Mouse (Mus musculus): ENCODE results near the gene Gm14137. TPM values are rescaled to one million over a fixed set of nuclear protein-coding genes. Genes with fewer than 3 reads are reported as not detected.

The Gm14137 gene
- polyA plus RNA-seq, 1 experiment from 2014 or later = not detected

DNA sequence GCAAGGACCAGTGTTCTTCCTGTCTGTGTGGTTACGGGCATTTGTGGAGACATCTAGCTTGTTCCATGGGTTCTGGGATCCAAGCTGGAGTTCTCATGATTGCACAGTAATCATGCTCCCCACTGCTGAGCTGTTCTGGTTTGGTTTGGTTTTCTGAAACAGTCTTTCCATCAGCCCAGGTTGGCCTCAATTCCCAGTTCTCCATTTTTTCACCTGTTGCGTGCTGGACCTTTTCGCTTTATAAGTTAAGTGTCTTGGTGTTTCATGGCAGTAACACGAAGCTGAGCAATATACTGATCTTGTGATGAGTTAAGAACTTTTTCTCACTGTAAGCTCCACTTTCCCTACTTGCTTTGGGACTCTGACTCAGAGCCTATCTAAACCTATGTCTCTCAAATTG lies 10.3 kb upstream of the Gm14137 start:
- no peak overlapping the region for H3K4me3 ChIP-seq (ENCODE audit: inconsistent target)
- no peaks in the 10 kb centered on the region for H3K36me3 ChIP-seq (ENCODE audit: inconsistent target)
- 95% methylated on average over 4 of the region's 4 CpGs for WGBS (ENCODE audit: missing documents)
- no peak overlapping the region for H3K27ac ChIP-seq
- H3K79me2 ChIP-seq (ENCODE audit: inconsistent target) = no peaks in the 10 kb centered on the region

DNA sequence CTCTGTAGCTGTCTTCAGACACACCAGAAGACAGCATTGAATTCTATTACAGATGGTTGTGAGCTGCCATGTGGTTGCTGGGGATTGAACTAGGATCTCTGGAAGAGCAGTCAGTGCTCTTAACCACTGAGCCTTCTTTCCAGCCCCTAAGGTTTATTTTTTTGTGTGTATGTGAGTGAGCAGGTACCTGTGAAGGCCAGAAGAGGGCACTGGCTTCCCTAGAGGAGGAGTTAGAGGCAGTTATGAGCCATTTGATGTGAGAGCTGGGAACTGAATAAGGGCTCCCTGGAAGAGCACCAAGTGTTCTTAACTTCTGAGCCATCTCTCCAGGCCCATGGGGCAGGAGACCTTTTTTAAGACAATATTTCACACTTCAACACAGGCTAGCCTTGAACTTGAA lies 8.9 kb upstream of the Gm14137 start:
- Histone ChIP-seq H3K27ac (no peak overlapping the region), H3K4me3 (ENCODE audit: inconsistent target) (no peak overlapping the region), H3K36me3 (ENCODE audit: inconsistent target) (no peaks in the 10 kb centered on the region), H3K79me2 (ENCODE audit: inconsistent target) (no peaks in the 10 kb centered on the region)

DNA sequence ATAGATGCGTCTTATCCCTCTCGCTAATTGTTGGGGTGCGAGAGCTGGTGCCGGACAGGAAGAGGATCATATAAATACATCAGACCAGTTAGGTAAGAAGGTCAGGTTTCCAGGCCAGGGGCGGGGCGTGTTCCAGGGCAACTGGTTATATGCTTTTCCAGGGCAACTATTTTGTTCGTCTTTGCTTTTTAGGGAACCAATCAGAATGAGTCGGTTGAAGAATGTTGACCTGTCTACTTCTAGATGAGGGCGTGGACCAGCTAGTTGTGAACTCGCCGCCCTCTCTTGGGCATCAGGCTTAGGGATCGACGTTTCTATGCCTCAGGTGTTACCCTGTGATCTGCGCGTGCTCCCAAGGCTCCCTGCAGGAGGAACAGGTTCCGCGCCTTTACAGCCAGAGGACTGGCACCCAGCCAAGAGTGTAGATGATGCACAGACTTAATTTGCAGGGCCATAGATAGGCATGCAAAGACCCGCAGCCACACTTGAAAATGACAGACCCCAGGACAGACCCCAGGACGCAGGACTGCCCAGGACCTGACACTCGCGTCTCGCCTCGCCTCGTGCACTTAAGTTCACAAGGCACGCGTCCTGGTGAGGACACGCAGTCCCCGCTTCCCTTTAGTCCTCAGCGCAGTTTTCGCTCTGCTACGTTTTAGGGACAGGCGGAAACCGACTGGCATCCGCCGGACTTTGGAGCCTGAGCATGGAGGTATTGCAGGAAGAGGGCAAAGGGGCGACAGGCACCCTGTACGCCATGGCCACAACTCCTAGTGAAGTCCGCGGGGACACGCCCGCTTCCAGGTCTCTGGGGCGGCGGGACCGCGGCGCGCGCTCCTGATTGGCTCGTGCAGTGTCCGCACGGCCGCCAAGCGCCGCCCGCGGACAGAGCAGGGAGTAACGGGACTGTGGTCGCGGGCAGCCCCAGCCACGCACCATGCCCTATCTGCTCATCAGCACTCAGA lies 7.1 kb upstream of the Gm14137 start, which contains the start of gene Gchfr:
Gene Gchfr, plus strand, starts transcription at position 873 of the 965 bp plus-strand sequence.
- WGBS (ENCODE audit: missing documents) = 2% methylated on average over 58 of the region's 60 CpGs
- H3K4me3 ChIP-seq (ENCODE audit: inconsistent target) = peak within 1 kb of the TSS; percentile 32

DNA sequence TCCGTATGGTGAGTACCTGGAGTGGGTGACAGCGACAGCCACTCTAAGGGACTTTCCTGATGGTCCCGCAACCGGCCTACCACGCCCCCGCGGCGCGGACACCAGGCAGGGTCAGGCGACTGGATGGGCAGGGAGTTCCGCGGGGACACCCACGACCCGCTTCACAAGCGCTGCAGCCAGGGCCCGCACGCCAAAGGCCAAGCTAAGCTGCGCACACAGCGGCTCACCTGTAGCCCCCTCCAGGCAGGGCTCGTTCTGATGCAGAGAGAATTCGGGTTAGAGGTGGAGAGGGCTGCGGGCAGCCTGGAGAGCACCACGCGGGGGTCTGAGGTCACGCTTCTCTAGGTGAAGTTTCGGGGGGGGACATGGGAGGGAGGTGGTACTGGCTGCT lies 6.4 kb upstream of the Gm14137 start:
- no peaks in the 10 kb centered on the region for H3K79me2 ChIP-seq (ENCODE audit: inconsistent target)
- no peak overlapping the region; the same call in 1 of the 2 replicates for H3K4me3 ChIP-seq (ENCODE audit: inconsistent target)
- H3K27ac ChIP-seq = no peak overlapping the region
- H3K36me3 ChIP-seq (ENCODE audit: inconsistent target) = no peaks in the 10 kb centered on the region
- 19% methylated on average over 25 of the region's 26 CpGs for WGBS (ENCODE audit: missing documents)

More for the DNA sequence above, 7.1 kb upstream of the Gm14137 start, which contains the start of gene Gchfr:
- no peaks in the 10 kb centered on the region for H3K36me3 ChIP-seq (ENCODE audit: inconsistent target)
- H3K79me2 ChIP-seq (ENCODE audit: inconsistent target) = no peaks in the 10 kb centered on the region
- no peak within 1 kb of the TSS for H3K27ac ChIP-seq

DNA sequence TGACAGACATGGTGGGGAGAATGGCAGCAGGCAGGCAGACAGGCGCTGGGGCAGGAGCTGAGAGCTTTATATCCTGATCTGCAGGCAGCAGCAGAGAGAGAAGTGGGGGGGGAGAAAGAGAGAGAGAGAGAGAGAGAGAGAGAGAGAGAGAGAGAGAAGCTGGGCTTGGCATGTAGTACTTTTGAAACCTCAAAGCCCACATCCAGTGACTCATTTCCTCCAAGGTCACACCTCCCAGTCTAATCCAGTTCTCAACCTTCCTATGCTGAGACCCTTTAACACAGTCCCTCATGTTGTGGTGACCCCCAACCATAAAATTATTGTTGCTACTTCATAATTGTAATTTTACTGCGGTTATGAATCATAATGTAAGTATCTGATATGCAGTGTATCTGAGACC lies 4.0 kb upstream of the Gm14137 start:
- no peaks in the 10 kb centered on the region for H3K79me2 ChIP-seq (ENCODE audit: inconsistent target)
- H3K4me3 ChIP-seq (ENCODE audit: inconsistent target) = no peak overlapping the region
- H3K27ac ChIP-seq = no peak overlapping the region
- no peaks in the 10 kb centered on the region for H3K36me3 ChIP-seq (ENCODE audit: inconsistent target)
- WGBS (ENCODE audit: missing documents) = 85% methylated on average over 2 of the region's 2 CpGs

DNA sequence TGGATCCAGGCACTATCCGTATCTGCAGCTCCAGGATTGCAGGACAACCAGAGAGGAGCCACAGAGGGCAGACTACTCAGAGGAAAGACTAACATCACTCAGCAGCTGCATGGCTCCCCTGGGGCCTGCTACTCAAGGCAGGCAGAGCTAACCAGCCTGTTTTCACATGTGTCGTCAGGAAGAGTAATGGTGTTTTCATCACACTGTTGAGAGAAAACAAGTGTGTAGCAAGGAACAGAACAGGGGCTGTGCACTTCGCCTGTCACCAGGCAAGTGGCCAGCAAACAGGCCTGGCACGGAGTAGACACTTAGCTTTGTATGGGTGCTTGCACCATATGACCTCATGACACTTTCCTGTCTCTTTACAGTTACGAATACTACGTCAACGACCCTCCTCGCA lies 2.7 kb upstream of the Gm14137 start:
- H3K4me3 ChIP-seq (ENCODE audit: inconsistent target) = no peak overlapping the region
- no peak overlapping the region for H3K27ac ChIP-seq

DNA sequence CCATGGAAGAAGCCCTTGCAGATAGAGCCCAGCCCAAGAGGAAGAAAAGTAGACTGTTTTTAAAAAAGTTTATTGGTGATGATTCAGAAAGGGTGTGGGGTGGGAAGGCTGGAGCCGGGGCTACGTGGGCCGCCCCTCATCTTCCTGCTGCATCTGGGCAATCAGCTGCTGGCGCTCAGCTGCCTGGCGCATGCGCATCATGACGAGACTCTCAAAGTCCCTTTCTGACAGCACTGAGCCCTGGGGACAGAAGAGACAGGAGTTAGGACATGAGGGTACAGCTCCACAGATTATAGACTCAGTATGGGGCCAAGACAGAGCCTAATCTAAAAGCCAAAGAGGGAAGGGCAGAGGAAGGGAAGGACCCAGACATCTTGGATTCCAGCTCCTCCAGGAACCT lies 1.9 kb upstream of the Gm14137 start:
- H3K79me2 ChIP-seq (ENCODE audit: inconsistent target) = no peaks in the 10 kb centered on the region
- no peak overlapping the region for H3K4me3 ChIP-seq (ENCODE audit: inconsistent target)
- H3K36me3 ChIP-seq (ENCODE audit: inconsistent target) = no peaks in the 10 kb centered on the region
- no peak overlapping the region for H3K27ac ChIP-seq
- 94% methylated on average over 7 of the region's 7 CpGs for WGBS (ENCODE audit: missing documents)

More for the DNA sequence above, 2.7 kb upstream of the Gm14137 start:
- 87% methylated on average over 8 of the region's 8 CpGs for WGBS (ENCODE audit: missing documents)
- H3K79me2 ChIP-seq (ENCODE audit: inconsistent target) = no peaks in the 10 kb centered on the region
- H3K36me3 ChIP-seq (ENCODE audit: inconsistent target) = no peaks in the 10 kb centered on the region

DNA sequence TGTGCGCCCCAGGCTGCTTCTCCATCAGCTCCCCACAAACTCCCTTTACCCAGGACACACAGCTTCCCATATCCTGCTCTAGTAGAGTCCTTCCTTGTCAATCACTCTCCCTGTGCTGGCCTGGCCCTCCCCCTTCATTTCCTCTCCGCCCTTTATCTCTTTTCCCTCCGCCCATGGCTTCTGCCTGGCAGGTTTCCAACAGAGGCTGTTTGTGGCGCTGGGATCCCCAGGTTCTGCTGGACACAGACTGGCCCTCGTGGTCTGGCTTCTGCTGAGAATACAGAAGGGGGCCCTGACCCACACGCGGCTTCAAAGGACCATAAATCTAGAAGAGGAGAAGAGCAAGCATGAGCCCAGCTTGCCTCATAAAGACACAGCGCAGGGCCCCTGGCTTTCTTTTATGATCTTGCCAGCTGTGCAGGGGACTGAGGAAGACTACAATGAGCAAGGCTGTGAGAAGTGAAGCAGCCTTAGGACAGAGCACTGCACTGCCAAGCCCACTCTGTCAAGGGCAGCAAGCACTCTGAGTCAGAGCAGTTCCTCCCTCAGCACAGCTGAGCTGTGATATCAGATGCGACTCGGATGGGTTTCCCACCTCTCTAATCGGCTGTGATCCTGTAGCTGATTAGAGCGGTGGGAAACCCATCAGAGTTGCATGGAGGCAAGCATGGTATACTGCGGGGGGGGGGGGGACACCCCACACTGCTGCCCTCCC lies 1.3 kb upstream of the Gm14137 start:
- Histone ChIP-seq H3K79me2 (ENCODE audit: inconsistent target) (no peaks in the 10 kb centered on the region), H3K4me3 (ENCODE audit: inconsistent target) (no peak overlapping the region), H3K36me3 (ENCODE audit: inconsistent target) (no peaks in the 10 kb centered on the region), H3K27ac (no peak overlapping the region)
- 60% methylated on average over 13 of the region's 13 CpGs for WGBS (ENCODE audit: missing documents)

DNA sequence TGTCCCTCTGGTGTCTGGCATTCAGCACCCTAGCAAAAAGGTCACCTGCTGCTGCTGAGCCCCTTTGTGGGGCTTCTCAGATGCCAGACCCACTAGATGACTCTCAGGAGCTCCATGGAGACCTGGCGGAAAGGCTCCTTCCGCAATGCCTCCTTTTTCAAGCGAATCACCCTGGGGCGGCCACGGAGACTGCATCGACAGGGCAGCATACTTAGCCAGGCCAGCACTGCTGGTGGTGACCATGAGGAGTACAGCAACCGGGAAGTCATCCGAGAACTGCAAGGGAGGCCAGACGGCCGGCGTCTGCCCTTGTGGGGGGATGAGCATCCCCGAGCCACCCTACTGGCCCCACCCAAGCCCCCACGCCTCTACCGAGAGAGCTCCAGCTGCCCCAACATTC lies 557 bp downstream of the Gm14137 start:
- Histone ChIP-seq H3K36me3 (ENCODE audit: inconsistent target) (peaks cover 16% of the 10 kb centered on the region; the same call in 1 of the 2 replicates), H3K27ac (no peak overlapping the region), H3K4me3 (ENCODE audit: inconsistent target) (no peak overlapping the region), H3K79me2 (ENCODE audit: inconsistent target) (no peaks in the 10 kb centered on the region)
- WGBS (ENCODE audit: missing documents) = 97% methylated on average over 14 of the region's 14 CpGs

DNA sequence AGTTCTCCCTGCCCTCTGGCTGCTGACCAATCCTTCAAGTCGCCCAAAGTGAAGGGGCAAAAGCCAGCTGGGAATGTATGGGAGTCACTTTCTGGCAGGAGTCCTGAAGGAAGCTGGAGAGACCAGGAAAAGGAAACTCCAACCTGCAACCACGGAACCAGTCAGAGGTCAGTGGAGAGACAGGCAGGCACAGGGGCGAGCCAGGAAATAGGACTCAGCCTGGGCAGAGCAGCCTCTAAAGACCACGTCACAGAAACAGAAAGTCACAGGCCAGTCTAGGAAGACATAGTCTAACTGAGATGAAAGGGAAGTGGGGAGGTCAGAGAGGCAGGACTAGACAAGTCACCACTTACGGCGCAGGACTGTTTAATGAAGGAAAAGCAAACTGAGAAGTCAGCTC lies 1.3 kb downstream of the Gm14137 start:
- Histone ChIP-seq H3K27ac (no peak overlapping the region), H3K79me2 (ENCODE audit: inconsistent target) (no peaks in the 10 kb centered on the region), H3K4me3 (ENCODE audit: inconsistent target) (no peak overlapping the region), H3K36me3 (ENCODE audit: inconsistent target) (peaks cover 23% of the 10 kb centered on the region; the same call in 1 of the 2 replicates)
- 84% methylated on average over 6 of the region's 6 CpGs for whole genome bisulfite sequencing (ENCODE audit: missing documents)

DNA sequence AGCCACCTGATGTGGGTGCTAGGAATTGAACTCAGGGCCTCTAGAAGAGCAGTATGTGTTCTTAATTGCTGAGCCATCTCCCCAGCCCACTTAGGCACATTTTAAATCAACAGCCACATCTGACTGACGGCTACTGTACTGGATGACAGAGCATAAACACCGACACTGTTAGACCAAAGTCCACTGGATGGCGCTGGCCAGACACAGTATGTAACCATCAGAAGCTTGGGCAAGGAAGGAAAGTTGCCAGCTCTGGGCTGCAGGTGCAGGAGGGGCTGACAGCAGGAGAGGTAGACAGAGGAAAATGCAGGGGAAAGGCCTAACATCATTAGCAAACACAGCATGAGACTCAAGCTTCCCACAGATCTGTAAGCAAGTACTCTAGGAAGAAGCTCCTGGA lies 2.5 kb downstream of the Gm14137 start:
- WGBS (ENCODE audit: missing documents) = 93% methylated on average over 3 of the region's 3 CpGs
- peaks cover 26% of the 10 kb centered on the region; the same call in 1 of the 2 replicates for H3K36me3 ChIP-seq (ENCODE audit: inconsistent target)
- no peak overlapping the region for H3K4me3 ChIP-seq (ENCODE audit: inconsistent target)
- H3K27ac ChIP-seq = no peak overlapping the region
- no peaks in the 10 kb centered on the region for H3K79me2 ChIP-seq (ENCODE audit: inconsistent target)

DNA sequence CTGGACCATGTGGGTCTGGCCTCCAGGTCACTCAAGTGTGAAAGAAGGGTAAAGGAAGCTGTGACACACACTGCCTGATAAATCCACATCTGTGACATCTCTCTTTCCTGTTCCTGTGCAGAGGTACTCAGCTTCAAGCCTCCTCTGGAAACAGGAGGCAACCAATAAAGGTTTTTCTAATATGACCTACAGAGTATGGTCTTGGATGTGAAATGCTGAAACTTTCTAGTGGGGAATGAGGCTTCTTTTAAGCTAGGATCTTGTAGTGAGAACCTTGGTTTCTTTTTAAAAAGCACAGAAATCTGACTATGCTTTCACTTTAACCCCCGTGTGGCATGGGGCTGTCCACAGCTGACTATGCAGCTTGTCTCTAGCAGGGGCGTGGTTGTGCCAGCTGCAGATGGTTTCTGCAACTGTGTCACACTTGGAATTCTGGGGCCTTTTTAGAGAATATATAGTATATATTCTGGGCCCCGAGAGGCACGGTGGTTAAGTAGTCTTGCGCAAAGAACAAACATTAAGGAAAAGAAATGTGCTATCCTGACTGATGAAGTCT lies 3.2 kb downstream of the Gm14137 start:
- Histone ChIP-seq H3K4me3 (ENCODE audit: inconsistent target) (no peak overlapping the region), H3K27ac (no peak overlapping the region)
- 83% methylated on average over 5 of the region's 5 CpGs for WGBS (ENCODE audit: missing documents)

DNA sequence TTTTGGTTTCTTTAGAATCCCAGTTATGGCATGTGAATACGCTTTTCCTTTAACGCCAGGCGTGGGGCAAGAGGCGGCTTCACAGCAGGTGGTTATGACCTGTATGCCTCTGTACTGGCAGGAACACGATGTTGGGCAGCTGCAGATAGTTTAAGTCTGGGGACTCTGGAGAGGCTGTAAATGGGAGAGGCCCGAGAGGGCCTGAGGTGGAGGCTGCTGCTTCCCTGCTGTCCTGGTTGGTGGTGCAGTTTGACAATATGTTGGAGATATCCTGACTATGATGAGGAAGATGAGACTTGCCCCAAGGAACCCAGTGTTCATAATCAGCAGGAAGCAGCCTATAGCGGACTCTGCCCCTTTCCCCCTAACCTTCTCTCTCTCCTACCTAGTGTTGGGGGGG lies 8.6 kb downstream of the Gm14137 start:
- no peaks in the 10 kb centered on the region for H3K79me2 ChIP-seq (ENCODE audit: inconsistent target)
- 94% methylated on average over 7 of the region's 7 CpGs for WGBS (ENCODE audit: missing documents)
- no peak overlapping the region for H3K4me3 ChIP-seq (ENCODE audit: inconsistent target)
- peaks cover 59% of the 10 kb centered on the region; the same call in 1 of the 2 replicates for H3K36me3 ChIP-seq (ENCODE audit: inconsistent target)
- no peak overlapping the region for H3K27ac ChIP-seq

More for the DNA sequence above, 3.2 kb downstream of the Gm14137 start:
- Histone ChIP-seq H3K79me2 (ENCODE audit: inconsistent target) (no peaks in the 10 kb centered on the region), H3K36me3 (ENCODE audit: inconsistent target) (peaks cover 26% of the 10 kb centered on the region; the same call in 1 of the 2 replicates)

DNA sequence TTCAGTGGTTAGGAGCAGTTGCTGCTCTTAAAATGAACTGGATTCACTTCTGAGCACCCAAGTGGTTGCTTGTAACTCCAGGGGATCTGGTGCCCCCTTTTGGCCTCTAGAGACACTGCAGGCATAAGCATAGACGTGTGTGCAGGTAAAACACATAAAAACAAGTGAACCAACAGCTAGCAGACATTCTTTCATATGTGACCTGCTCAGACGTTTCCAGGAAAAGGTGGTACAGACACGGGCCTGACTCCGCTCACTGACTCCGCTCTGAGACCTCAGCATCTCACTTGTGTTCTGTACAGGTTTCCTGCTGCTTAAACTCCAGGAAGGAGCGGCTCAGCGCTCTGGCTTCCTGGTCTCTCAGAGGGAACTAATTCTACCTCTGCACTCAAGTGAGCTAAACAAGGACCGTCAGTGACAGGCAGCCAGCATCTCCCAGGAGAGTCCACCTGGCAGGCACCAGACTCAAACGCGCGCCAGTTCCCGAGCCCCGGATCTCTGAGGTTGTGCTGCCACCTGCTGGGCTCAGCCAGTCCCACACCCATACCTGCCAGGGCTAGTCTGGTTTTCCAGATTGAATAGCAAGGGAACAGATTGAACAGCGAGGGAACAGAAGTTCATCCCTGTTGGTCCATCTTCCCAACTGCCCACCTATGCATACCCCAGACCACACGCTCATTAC lies 14.9 kb downstream of the Gm14137 start:
- no peak overlapping the region for H3K4me3 ChIP-seq (ENCODE audit: inconsistent target)
- peaks cover 19% of the 10 kb centered on the region; the same call in 1 of the 2 replicates for H3K36me3 ChIP-seq (ENCODE audit: inconsistent target)
- 5% methylated on average over 15 of the region's 15 CpGs for WGBS (ENCODE audit: missing documents)
- H3K27ac ChIP-seq = no peak overlapping the region
- H3K79me2 ChIP-seq (ENCODE audit: inconsistent target) = peaks cover 5% of the 10 kb centered on the region; the same call in 1 of the 2 replicates

Measured in macrophage (primary cell).